Mouse (Mus musculus): Measurements from ENCODE around the gene Myl6b. TPM values are rescaled to one million over a fixed set of nuclear protein-coding genes. Genes with fewer than 3 reads are reported as not detected.

Gene Myl6b
- polyA plus RNA-seq, 1 experiment from 2014 or later = 1.4 TPM

DNA sequence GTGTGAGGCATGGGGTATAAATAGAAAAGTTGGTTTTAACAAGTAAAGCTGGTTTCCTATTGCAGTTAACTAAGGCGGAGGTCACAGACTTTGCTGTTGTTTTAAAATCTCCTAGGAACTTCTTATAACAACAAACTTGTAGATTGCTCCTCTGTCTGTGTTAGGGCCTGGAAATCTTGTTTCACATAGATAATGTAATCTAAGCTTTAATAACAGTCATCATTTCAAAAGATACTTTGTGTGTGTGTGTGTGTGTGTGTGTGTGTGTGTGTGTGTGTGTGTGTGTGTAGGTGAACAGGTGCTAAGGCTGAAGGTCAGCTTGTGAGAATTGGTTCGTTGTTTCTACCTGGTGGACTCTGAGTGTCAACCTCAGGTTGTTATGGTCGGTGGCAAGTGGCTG, 5.5 kb upstream of the Myl6b start:
- H3K27ac ChIP-seq (replicated peaks) = peak overlapping the region; percentile 64
- H3K9ac ChIP-seq = no peak overlapping the region
- H3K4me3 ChIP-seq (replicated peaks) = no peak overlapping the region
- 0 out of 2 replicates have a peak, but pooled peaks cover under 1% of the 10 kb centered on the region for H3K36me3 ChIP-seq (replicated peaks)
- peak overlapping the region; percentile 43; the same call in 1 of the 2 replicates for H3K4me2 ChIP-seq
- no peak for ATAC-seq (ENCODE audit: insufficient read depth)
- no peaks in the 10 kb centered on the region for H3K27me3 ChIP-seq
- WGBS (ENCODE audit: insufficient replicate concordance) = 38% methylated on average over 3 of the region's 3 CpGs
- peaks cover 56% of the 10 kb centered on the region for H3K4me1 ChIP-seq (replicated peaks)
- H3K9me3 ChIP-seq (replicated peaks) = no peaks in the 10 kb centered on the region

DNA sequence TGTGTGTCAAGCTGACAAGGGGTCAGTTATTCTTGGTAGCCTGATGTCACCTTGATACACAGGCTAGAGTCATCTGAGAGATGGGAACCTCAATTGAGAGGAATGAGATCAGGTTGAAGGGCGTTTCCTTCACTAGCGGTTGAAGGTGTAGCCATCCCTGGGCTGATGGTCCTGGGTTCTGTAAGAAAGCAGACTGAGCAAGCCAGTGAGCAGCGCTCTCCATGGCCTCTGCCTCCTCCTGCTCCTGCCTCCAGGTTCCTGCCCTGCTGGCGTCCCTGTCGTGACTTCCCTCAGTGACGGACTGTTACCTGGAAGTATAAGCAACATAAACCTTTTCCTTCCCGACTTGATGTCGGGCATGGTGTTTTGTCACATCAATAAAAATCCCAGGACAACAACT, 5.0 kb upstream of the Myl6b start:
- Histone ChIP-seq H3K27ac (replicated peaks) (peak overlapping the region; percentile 64), H3K9ac (no peak overlapping the region), H3K4me3 (replicated peaks) (no peak overlapping the region)

DNA sequence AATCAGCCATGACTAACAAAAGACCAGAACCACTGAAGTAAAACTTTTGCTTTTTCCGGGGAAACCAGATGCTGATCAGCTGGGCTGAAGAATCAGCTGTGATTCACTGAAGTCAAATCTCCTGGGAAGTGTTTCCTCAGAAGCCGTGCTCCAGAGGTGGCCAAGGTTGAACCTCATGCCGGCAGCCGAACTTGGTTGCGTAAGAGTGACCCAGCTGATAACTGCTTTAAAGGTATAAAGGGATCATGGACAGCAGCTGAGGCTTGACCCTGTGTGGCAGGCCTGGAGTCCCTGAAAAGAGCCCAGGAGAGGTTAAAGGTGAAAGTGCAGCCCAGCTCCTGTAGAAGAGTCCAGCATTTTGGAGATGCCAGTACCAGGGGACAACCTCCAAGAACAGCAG, 3.9 kb upstream of the Myl6b start:
- Histone ChIP-seq H3K9ac (no peak overlapping the region), H3K36me3 (replicated peaks) (no peaks in the 10 kb centered on the region), H3K27me3 (no peaks in the 10 kb centered on the region), H3K9me3 (replicated peaks) (no peaks in the 10 kb centered on the region), H3K27ac (replicated peaks) (peak overlapping the region; percentile 71), H3K4me1 (replicated peaks) (peaks cover 68% of the 10 kb centered on the region), H3K4me3 (replicated peaks) (no peak overlapping the region), H3K4me2 (no peak overlapping the region)
- ATAC-seq (ENCODE audit: insufficient read depth) = no peak
- 56% methylated on average over 5 of the region's 5 CpGs for WGBS (ENCODE audit: insufficient replicate concordance)

More for the DNA sequence above, 5.0 kb upstream of the Myl6b start:
- Histone ChIP-seq H3K4me1 (replicated peaks) (peaks cover 56% of the 10 kb centered on the region), H3K4me2 (no peak overlapping the region), H3K27me3 (no peaks in the 10 kb centered on the region), H3K9me3 (replicated peaks) (no peaks in the 10 kb centered on the region), H3K36me3 (replicated peaks) (no peaks in the 10 kb centered on the region)
- 72% methylated on average over 8 of the region's 8 CpGs for WGBS (ENCODE audit: insufficient replicate concordance)
- no peak for ATAC-seq (ENCODE audit: insufficient read depth)

DNA sequence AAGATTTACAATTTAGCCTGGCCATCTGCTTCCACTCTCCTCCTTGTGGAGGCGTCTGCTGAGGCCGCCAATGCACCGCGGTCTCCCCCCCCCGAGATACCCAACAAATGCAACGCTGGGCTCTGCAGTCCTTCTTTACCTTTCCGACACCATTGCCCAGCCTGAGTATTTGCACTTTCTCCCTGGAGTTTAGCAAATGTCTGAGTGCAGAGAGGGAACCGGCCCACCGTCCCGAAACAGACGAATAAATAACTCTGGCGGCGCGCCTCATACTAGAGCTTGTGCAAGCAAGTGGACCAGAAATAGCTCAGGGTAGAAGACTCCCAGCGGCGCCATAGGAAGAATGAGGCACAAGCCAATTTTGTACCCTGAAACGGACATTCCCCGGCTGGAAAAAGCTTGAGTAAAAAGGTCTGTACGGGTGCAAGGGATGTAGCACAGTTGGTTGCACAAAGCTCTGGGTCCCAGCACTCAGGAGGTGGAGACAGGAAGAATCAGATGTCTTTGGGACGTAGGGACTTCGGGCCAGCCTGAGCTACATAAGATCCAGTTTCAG, 709 bp upstream of the Myl6b start:
- Histone ChIP-seq H3K27ac (replicated peaks) (peak overlapping the region; percentile 90), H3K9me3 (replicated peaks) (no peaks in the 10 kb centered on the region), H3K4me2 (peak overlapping the region; percentile 92), H3K36me3 (replicated peaks) (no peaks in the 10 kb centered on the region), H3K27me3 (no peaks in the 10 kb centered on the region), H3K9ac (peak overlapping the region; percentile 59), H3K4me3 (replicated peaks) (peak overlapping the region; percentile 69), H3K4me1 (replicated peaks) (peaks cover 84% of the 10 kb centered on the region)
- peak; percentile 35 for ATAC-seq (ENCODE audit: insufficient read depth)
- under 1% methylated on average over 21 of the region's 21 CpGs for WGBS (ENCODE audit: insufficient replicate concordance)

DNA sequence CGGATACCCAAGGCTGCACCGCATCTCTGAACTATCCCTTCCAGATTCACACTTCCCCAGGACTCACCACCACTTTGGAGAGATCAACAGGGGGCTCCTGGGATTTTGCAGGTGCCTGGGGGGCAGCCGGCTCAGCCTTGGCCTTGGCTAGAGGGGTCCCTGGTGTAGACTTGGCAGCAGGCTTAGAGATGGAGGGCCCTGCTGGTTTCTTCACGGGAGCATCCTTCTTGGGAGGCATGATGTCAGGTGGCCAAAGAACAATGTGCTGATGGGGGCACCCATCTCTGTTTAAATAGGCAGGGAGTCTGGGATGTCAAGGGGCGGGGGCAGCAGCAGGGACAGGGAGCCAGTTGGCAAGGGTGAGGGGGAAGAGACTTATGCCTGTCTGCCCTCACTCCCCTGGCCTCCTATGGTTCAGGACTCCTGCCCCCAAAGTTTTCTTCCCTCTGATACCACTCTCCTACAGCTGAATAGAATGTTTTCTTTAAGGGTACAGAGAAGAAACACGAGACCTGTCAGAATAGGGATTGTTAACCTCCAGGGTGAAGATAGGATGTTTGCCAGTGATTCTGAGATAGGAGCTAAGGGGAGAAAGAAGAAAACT, 1.2 kb downstream of the Myl6b start:
- H3K9me3 ChIP-seq (replicated peaks) = no peaks in the 10 kb centered on the region
- H3K27ac ChIP-seq (replicated peaks) = no peak overlapping the region
- no peaks in the 10 kb centered on the region for H3K36me3 ChIP-seq (replicated peaks)
- WGBS (ENCODE audit: insufficient replicate concordance) = 65% methylated on average over 6 of the region's 6 CpGs
- H3K4me2 ChIP-seq = no peak overlapping the region
- H3K27me3 ChIP-seq = no peaks in the 10 kb centered on the region
- no peak overlapping the region for H3K4me3 ChIP-seq (replicated peaks)
- H3K9ac ChIP-seq = no peak overlapping the region
- peaks cover 75% of the 10 kb centered on the region for H3K4me1 ChIP-seq (replicated peaks)
- no peak for ATAC-seq (ENCODE audit: insufficient read depth)

DNA sequence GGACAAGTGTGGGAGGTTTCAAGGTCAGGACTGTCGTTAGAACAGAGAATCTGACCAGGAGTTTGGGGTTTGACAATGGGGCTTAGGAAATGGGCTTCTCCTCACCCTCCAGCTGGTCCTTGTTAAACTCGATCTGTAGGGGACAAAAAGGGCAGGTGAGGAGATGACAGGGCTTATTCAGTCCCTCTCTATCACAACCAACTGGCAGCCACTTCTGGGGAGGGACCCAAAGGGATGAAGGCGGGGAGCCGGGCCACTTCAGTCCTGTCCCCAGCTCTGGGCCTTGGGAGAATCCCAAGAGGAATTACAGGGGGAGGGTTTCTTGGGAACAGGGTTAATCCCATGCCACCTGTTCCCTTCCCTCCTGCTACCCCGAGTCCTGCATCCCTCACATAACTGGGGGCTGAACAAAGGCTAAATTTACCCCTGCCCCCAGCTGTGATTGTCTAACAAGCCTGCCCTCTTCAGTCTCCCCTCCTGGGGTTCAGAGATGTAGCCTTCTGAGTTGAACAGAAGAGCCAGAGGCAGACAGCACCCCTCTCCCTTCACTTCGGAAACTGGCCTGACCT, 1.9 kb downstream of the Myl6b start:
- no peak for ATAC-seq (ENCODE audit: insufficient read depth)
- Histone ChIP-seq H3K4me1 (replicated peaks) (peaks cover 75% of the 10 kb centered on the region), H3K27me3 (no peaks in the 10 kb centered on the region), H3K4me3 (replicated peaks) (no peak overlapping the region), H3K4me2 (no peak overlapping the region), H3K9me3 (replicated peaks) (no peaks in the 10 kb centered on the region), H3K27ac (replicated peaks) (0 out of 2 replicates have a peak overlapping the region, but pooled peaks have one; percentile 94), H3K36me3 (replicated peaks) (peaks cover 5% of the 10 kb centered on the region), H3K9ac (no peak overlapping the region)
- WGBS (ENCODE audit: insufficient replicate concordance) = 68% methylated on average over 6 of the region's 6 CpGs

DNA sequence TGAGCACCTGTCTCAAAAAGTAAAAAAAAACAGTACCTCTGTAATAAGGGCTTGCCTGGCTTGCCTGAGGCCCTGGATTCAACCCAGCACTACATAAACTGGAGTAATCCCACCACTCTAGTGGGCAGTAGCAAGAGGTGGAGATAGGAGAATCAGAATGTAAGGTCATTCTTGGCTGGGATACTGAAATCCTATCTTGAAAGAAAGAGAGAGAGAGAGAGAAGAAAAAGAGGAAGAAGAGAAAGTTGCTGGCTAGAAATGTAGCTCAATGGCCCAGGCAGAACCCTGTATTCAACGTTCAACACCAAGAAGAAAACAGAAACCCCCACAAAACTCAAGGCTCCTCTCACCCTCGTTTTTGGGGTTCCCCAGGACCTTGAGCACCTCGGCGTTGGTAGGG, 2.6 kb downstream of the Myl6b start:
- no peak overlapping the region for H3K4me3 ChIP-seq (replicated peaks)
- H3K4me2 ChIP-seq = no peak overlapping the region
- peaks cover 12% of the 10 kb centered on the region for H3K36me3 ChIP-seq (replicated peaks)
- H3K27me3 ChIP-seq = no peaks in the 10 kb centered on the region
- no peak for ATAC-seq (ENCODE audit: insufficient read depth)
- H3K27ac ChIP-seq (replicated peaks) = peak overlapping the region; percentile 94; the same call in 1 of the 2 replicates
- H3K9ac ChIP-seq = no peak overlapping the region
- H3K4me1 ChIP-seq (replicated peaks) = peaks cover 82% of the 10 kb centered on the region
- H3K9me3 ChIP-seq (replicated peaks) = no peaks in the 10 kb centered on the region
- 59% methylated on average over 4 of the region's 4 CpGs for WGBS (ENCODE audit: insufficient replicate concordance)

DNA sequence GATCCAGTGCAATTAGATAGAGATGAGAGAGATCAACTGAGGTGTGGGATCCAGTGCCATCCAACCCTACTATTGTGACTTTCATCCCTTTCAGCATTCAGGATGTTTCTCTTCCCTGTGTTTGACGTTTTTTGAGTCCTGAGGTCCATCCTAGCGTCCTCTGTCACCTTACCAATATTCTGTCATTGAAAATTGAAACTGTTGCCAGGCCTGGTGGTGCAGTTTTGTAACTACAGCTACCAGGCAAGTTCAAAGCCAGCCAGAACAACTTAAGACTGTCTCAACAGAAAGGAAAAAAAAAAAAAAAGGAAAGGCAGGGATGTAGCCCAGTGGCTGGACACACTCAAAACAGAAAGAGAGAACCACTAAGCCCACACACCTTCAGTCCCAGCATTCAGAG, 3.2 kb downstream of the Myl6b start:
- Histone ChIP-seq H3K9ac (peak overlapping the region; percentile 90), H3K27ac (replicated peaks) (peak overlapping the region; percentile 94), H3K9me3 (replicated peaks) (no peaks in the 10 kb centered on the region), H3K27me3 (no peaks in the 10 kb centered on the region), H3K4me1 (replicated peaks) (peaks cover 79% of the 10 kb centered on the region), H3K4me2 (peak overlapping the region; percentile 90), H3K36me3 (replicated peaks) (peaks cover 19% of the 10 kb centered on the region), H3K4me3 (replicated peaks) (peak overlapping the region; percentile 93)
- ATAC-seq (ENCODE audit: insufficient read depth) = no peak
- 53% methylated on average over 2 of the region's 2 CpGs for WGBS (ENCODE audit: insufficient replicate concordance)

DNA sequence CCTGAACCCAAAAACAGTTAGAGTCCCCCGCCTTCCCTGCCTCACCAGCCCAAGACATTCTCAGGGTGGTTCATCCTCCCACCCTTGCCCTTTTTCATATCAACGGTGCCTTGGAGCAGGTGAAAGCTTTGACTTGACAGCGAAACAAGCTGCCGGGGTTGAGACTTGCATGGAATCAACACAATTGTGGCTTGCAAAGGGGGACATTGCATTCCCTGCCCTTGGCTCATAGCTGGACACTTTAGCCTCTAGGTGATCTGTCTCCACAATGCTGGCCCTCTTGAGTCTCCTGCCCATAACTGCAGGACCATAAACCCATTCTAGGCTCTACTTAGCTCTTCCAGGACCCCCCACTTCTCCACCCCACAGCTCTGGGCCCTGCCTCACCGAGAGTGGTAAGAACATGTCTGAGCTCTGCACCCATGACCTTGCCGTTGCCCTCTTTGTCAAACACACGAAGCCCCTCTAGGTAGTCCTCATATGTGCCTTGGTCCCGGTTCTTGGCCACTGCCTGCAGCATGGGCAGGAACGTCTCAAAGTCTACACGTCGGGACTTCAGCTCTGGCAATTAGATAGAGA, 3.7 kb downstream of the Myl6b start:
- no peak for ATAC-seq (ENCODE audit: insufficient read depth)
- Histone ChIP-seq H3K4me2 (peak overlapping the region; percentile 90), H3K9ac (peak overlapping the region; percentile 90), H3K36me3 (replicated peaks) (peaks cover 24% of the 10 kb centered on the region), H3K27ac (replicated peaks) (peak overlapping the region; percentile 94), H3K4me1 (replicated peaks) (peaks cover 80% of the 10 kb centered on the region), H3K9me3 (replicated peaks) (no peaks in the 10 kb centered on the region), H3K27me3 (no peaks in the 10 kb centered on the region), H3K4me3 (replicated peaks) (peak overlapping the region; percentile 93)
- WGBS (ENCODE audit: insufficient replicate concordance) = 28% methylated on average over 11 of the region's 11 CpGs

DNA sequence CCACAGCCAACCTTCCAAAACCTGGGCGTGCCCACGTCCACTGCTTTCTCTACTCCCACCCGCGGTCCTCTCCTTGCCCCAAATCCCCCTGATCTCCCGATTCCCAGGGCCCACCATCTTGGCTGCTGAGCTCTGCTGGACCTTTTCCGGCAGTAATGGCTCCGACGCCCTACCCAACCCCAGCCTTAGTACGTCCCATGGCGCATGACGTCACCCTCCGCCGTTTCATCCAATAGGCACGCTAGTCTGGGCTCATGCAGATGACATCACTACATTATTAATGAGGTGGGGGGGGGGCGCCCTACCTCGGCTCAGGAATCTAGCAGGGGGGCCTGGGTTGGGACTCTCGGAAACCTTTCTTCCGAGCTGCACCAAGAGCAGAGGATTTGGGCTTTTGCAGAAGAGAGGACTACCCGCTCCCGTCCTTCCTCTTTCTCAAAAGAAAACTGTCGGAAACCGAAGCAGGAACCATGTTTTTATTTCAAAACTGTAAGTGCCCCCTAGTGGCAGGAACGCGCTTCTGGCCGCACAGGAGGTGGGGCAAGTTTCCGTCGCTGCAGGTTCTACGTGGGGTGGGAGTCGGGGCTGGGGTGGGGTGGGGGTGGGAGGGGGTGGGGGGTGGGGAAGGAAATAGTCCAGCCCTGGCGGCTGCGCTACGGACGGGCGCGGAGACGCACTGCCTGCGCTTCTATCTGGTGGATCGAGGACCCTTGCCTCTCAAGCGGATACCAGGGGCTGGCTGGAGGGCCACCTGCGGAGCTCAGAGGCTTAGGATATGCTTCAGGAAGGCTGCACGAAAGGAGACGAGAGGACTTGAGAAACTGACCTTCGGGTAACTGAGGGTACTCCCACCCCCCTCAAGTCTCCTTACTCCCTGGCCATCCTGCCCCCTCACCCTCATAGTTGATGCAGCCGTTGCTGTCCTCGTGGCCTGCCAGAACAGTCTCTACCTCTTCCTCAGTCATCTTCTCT, 4.5 kb downstream of the Myl6b start, which contains the start of gene Myl6:
Gene Myl6 (minus strand): TSS at position 451 of the 972 bp plus-strand sequence.
- peak within 1 kb of the TSS; percentile 90 for H3K4me2 ChIP-seq
- peaks cover 78% of the 10 kb centered on the region for H3K4me1 ChIP-seq (replicated peaks)
- H3K27me3 ChIP-seq = no peaks in the 10 kb centered on the region
- peak within 1 kb of the TSS; percentile 90 for H3K9ac ChIP-seq
- no peaks in the 10 kb centered on the region for H3K9me3 ChIP-seq (replicated peaks)
- peak; percentile 87 for ATAC-seq (ENCODE audit: insufficient read depth)
- peaks cover 31% of the 10 kb centered on the region for H3K36me3 ChIP-seq (replicated peaks)
- H3K27ac ChIP-seq (replicated peaks) = peak within 1 kb of the TSS; percentile 94
- H3K4me3 ChIP-seq (replicated peaks) = peak within 1 kb of the TSS; percentile 93
- under 1% methylated on average over 45 of the region's 45 CpGs for WGBS (ENCODE audit: insufficient replicate concordance)

Data from liver, embryonic 15.5 days (tissue).